Mouse (Mus musculus): Measurements from ENCODE around the gene Bmp6.

Gene Bmp6

GRCm38 (mm10) chr13:38520299-38520698, 175.4 kb downstream of the Bmp6 start:
- DNase-seq, result no peak

GRCm38 (mm10) chr13:38522056-38522654, 177.2 kb downstream of the Bmp6 start:
- no peak for DNase-seq

- no peak for DNase-seq
These were observed 178.3 kb downstream of the Bmp6 start for GRCm38 (mm10) chr13:38523231-38523630.

DNA sequence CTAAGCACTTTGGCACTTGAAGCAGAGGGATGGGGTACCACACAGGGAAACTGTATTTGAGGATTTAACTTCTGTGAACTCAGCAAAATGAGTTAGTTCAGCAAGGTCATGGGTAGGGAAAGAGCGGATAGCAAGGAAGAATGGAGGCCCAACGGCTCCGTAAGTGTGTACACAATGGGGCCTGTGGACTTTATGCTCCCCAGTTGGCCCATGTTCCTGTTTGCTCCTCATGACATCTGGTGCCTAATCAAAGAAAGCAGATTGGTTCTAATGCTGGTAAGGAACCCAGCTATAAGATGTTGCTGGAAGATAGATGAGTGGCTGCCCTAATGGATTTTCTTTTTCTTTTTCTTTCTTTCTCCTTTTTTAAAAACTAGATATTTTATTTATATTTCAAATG, 180.4 kb downstream of the Bmp6 start:
- DNase-seq, result no peak

- no peak for DNase-seq
These were observed 181.2 kb downstream of the Bmp6 start for GRCm38 (mm10) chr13:38526116-38526515.

DNA sequence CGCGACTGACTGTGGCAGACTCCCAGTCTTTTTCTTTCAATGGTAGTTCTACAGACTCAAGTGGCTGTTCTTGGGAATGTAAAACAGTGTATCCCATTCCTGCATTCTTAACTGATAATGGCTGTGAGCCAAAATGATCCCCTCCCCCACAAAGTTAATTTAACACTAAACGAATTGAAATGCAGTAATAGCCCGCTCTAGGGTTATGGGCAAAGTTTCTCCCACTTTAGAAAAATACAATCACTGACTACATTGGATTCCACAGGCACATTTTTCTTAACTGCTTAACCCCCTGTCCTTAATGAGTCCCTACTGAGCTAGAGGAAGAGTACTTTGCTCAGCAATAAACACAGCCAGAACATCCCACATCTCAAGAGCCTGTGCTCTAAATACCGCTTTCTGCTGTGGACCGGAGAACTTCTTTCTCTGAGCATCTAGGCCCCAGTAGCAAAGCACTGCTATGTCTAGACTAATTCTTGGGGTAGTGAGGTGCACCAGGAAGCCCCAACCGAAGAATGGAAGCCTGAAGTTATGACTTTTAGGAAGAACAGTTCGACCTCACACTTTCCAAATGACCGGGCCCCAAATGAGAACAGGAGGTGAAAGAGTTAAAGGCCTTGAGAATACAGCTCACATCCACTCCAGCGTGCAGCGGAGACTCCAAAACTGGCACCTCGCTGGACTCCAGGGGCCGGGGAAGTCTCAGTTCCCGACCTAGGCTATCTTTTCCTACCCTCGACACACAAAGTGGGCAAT, 182.3 kb downstream of the Bmp6 start:
- no peak for DNase-seq

DNA sequence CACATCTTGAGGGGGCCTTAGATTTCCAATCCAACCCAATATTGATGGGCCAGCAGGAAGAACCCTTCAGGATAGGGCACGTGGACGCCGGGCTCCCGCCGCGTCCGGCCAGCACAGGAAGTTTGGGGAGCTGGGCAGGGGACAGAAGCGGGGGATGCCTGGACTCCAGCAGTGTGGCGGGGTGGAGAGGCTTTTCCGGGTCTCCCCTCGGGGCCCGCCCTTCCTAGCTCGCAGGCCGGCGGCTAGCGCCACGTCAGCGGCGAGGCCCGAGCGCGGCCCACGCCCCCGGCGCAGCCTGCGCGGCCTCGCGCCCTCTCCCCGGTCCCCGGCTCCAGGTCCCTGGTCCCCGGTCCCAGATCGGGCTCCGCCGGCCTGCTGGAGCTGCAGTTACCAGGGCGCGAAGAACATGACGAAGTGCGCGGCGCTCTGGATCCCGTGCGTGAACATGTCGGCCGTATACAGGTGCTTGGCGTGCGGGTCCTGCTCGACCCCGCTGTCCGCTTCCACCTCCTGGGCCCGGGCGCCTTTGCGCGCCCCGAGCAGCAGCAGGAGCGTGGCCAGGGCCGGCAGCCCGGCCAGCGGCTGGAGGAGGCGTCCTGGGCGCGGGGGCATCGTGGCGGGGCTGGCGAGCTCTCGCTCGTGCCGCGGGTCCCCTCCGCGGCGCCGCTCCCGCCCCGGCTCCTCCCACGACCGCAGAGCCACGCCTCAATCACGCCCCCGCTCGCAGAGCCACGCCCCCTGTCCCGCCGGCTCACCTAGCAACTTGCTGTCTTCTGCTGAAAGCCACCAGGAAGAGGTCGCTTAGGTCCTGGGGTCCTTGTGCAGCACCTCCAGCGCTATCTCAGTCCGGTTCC, 183.1 kb downstream of the Bmp6 start:
- peak; percentile 93 for DNase-seq

- peak; percentile 37 for DNase-seq
These were observed 183.9 kb downstream of the Bmp6 start, which contains the start of gene Txndc5 for GRCm38 (mm10) chr13:38528687-38529294. Txndc5 (minus strand) TSS chr13:38528824.

GRCm38 (mm10) chr13:38529576-38529975, 184.7 kb downstream of the Bmp6 start:
- DNase-seq, result no peak

DNA sequence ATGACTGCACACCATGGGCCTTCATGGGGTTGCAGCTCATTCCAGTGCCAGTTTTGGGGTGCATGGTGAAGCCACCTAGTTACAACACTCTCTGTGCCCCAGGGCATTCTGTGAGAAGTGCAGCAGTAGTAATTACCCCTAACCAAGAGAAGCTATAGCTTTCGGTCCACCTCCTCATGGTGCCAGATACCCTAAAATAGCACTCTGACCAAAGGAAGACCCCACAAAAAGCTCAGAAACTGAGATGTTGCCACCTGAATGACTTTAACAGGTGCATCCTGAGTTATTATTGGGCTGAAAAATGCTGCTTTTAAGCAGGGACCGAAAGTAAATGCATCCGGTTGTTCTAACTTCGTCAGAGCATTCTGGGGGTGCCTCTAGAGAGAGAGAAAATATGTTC, 186.6 kb downstream of the Bmp6 start:
- no peak for DNase-seq

GRCm38 (mm10) chr13:38533461-38533860, 188.6 kb downstream of the Bmp6 start:
- no peak for DNase-seq

DNA sequence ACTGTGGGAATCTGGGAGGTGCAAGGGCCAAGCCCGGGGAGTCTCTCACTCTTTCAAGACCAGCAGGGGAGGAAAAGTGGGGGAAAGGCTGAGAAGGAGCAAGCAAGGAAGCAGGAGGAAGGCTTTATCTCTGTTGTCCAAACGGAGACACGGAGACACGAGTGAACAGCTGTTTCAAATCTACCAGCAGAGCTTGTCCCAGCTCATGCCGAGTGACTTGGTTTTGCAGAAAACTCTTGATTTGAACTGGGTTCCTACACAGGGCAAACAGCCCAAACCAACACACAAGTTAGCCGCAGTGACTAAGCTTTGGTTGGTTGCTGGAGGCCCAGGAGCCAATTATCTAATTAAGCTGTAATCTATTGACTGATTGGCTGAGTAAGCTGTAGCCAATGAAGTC, 189.1 kb downstream of the Bmp6 start:
- no peak for DNase-seq

DNA sequence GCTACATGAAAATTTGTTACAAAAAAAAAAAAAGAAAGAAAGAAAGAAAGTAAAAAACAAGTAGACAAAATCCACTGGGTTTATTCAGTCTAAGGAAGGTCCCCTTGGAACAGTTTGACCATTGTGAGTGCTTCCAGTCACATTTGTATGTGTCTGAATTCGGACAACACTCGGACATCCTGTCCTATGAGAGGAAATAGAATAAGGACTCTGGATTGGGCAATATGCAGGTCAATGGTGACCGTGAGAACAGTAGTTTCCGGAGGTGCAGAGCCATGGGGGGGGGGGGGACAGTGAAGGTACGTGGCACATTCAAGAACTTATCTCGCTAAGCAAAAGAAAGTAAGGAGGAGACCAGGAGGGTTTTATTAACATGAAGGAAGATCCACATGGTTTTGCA, 189.8 kb downstream of the Bmp6 start:
- no peak for DNase-seq

DNA sequence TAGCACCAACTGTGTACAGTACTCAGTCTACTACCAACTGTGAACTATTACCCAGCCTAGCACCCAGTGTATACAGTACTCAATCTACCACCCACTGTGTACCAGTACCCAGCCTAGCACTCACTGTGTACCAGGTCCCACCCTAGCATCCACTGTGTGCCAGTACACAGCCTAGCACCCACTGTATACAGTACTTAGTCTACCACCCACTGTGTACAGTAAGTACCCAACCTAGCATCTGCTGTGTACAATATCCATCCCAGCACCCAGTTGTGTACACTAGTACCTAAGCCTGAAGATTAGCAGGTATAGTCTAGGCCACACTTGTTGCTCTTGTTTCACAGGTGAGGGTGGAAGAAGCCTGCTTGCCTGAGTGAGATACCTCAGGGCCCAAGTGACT, 192.6 kb downstream of the Bmp6 start:
- DNase-seq, result no peak

DNA sequence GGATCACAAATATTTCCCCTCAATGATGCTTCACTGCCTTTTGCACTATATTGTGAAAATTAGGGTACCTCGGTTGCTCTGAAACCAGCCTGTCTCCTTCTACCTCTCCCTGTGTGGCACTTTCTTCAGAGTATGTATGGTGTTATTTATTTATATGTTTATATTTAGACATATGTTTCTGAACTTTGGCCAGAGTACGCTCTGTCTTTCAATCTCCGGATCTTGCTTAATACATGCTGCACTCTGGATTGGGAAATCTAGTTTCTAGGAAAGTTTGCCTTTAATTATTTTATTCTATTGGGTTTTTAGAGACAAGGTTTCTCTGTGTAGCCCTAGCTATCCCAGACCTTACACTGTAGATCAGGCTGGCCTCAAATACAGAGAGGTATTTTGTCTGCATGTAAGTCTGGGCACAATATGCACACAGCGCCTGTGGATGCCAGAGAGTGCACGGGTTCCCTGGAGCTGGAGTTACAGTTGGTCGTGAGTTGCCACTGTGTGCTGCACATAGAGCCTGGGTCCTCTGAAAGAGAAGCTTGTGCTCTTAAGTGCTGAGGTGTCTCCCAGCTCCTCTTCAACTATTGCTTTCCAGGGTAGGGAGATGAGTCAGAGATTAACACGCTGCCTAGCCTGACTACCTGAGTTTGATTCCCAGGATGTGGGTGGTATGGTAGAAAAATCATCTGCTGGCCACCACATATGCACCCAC, 194.4 kb downstream of the Bmp6 start:
- DNase-seq, result no peak

GRCm38 (mm10) chr13:38543455-38544125, 198.7 kb downstream of the Bmp6 start:
- no peak for DNase-seq

- DNase-seq, result no peak
These were observed 200.0 kb downstream of the Bmp6 start for GRCm38 (mm10) chr13:38544769-38545445.

DNA sequence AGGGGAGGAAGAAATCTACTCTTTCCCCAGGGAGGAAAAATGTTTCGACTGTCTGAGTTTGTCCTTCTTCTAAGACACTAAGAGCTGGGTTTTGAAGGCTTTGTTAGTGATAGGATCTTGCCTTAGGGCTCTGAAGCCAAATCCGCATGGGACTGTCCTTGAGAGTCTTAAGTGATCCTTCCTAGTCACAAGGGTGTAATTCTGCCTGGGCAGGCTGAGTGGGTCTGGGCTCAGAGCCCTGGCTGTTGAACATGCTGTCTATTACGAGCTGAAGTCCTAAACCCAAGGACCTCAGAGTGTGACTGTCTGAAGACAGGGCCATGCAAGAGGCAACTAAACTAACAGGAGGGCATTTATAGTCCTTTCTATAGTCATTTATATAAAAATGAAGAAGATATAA, 200.6 kb downstream of the Bmp6 start:
- DNase-seq, result peak; percentile 33

DNA sequence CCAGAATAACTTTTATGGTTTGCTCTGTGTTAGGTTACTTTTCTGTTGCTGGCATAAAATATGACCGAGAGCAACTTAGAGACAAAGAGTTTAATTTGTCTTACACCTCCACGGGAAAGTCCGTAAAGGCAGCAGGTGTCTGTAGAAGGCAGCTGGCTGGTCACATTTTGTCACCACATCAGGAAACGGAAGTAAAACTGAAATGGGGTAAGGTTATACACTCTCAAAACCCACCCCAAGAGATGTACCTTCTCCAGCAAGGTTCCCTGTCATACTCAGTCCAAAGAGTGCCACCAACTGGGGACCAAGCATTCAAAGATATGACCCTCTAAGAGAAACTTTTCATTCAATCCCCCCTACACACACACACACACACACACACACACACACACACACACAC, 201.8 kb downstream of the Bmp6 start:
- DNase-seq, result no peak

- DNase-seq, result no peak
These were observed 202.8 kb downstream of the Bmp6 start for GRCm38 (mm10) chr13:38547717-38548116.

- DNase-seq, result no peak
These were observed 203.8 kb downstream of the Bmp6 start for GRCm38 (mm10) chr13:38548681-38549080.
